Mouse (Mus musculus): ENCODE measurements around the gene Sod1. TPM values are rescaled to one million over a fixed set of nuclear protein-coding genes. Genes with fewer than 3 reads are reported as not detected.
"Not testable (repeated sequence)": the region's sequence is repeated elsewhere in the genome, so short reads cannot be mapped to it uniquely, and the experiment has no call there.

Gene Sod1
- polyA plus RNA-seq, 1 experiment, result 758 TPM

DNA sequence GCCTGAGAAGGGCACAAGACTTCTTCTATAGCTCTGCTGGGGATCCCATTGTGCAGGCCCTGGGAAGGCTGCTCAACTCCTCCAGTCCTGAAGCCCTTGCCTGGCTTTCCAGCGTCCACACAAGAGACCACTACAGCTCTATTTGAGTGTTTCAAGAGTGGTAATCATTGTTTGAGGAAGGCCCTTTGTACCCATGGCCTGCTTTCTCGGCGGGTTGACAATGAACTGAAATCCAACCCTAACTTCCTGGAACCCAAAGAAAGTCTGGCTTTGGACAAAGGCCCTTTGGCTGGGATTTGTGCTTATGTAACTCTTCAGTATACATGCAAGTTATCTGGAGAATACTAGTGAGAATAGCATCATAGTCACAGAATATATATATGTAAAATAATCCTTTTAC lies 3.2 kb upstream of the Sod1 start:
- TF ChIP-seq POLR2A (IDR thresholded peaks at IDR 0.05; ENCODE audit: extremely low read depth, insufficient read depth, low read length) (no peak), CTCF (IDR thresholded peaks at IDR 0.05; ENCODE audit: extremely low read depth, insufficient read depth, low read length) (no peak)
- no peak overlapping the region for H3K27ac ChIP-seq (ENCODE audit: insufficient read depth, low read length)

DNA sequence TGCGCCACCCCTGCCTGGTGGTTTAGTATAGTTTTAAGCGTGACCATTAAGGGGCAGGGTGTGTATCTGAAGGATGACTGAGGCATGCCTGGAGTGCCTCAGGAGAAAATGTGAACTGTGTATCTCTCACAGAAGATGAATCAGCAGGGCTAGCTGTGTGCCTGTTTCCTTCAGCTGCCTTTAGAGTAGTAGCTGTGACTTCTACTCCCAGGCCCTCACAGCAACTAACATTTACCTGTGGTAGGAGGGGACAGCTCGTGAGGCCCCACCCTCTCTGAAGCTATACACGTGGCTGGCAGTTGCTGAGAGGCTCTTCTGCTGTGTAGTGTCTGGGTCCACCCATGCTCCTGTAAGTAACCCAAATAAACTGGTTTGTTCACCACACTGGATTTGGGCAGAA lies 2.6 kb upstream of the Sod1 start:
- Histone ChIP-seq H3K27ac (ENCODE audit: insufficient read depth, low read length) (no peak overlapping the region), H3K4me3 (ENCODE audit: insufficient read depth, low read length) (no peak overlapping the region), H3K4me1 (ENCODE audit: control insufficient read depth, insufficient read depth, low read length) (peaks cover 2% of the 10 kb centered on the region; the same call in 1 of the 2 replicates)
- TF ChIP-seq POLR2A (IDR thresholded peaks at IDR 0.05; ENCODE audit: extremely low read depth, insufficient read depth, low read length) (no peak), CTCF (IDR thresholded peaks at IDR 0.05; ENCODE audit: extremely low read depth, insufficient read depth, low read length) (no peak)

More for the DNA sequence above, 3.2 kb upstream of the Sod1 start:
- Histone ChIP-seq H3K4me1 (ENCODE audit: control insufficient read depth, insufficient read depth, low read length) (peaks cover 1% of the 10 kb centered on the region; the same call in 1 of the 2 replicates), H3K4me3 (ENCODE audit: insufficient read depth, low read length) (no peak overlapping the region)

DNA sequence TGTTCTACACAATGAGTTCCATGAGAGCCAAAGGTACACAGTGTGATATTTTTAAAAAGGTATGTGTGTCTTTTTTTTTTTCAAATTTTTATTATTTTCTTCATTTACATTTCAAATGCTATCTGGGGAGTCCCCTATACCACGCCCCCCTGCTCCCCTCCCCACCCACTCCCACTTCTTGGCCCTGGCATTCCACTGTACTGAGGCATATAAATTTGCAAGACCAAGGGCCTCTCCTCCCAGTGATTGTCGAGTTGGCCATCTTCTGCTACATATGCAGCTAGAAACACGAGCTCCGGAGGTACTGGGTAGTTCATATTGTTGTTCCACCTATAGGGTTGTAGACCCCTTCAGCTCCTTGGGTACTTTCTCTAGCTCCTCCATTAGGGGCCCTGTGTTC lies 1.1 kb upstream of the Sod1 start:
- H3K4me1 ChIP-seq (ENCODE audit: control insufficient read depth, insufficient read depth, low read length); H3K27ac ChIP-seq (ENCODE audit: insufficient read depth, low read length); H3K4me3 ChIP-seq (ENCODE audit: insufficient read depth, low read length): not testable (repeated sequence)

DNA sequence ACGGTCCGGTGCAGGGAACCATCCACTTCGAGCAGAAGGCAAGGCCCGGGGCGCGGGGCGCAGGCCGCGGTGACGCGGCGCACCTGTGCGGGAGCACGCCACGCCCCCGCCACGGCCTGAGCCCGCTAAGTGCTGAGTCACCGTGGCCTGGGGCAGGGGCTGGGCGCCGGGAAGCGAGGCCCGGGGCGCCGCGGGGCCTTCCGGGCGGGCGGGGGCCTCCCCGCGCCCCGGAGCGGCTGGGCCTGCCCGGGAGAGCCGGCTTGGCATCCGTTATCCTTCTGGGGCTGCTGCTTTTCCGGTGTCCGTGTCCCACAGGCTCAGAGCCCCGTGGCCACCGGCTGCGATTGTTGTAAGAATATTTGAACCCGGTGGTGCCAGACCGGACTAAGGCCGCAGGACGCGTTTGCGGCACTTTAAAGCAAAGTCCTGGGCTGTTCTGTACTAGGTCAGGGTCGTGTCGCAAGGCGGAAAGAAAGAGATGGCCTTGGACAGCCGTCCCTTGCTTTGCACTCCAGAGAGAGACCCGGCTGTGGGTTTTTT lies 408 bp downstream of the Sod1 start:
- Histone ChIP-seq H3K4me1 (ENCODE audit: control insufficient read depth, insufficient read depth, low read length) (peaks cover 2% of the 10 kb centered on the region; the same call in 1 of the 2 replicates), H3K27ac (ENCODE audit: insufficient read depth, low read length) (peak overlapping the region; percentile 67), H3K4me3 (ENCODE audit: insufficient read depth, low read length) (peak overlapping the region; percentile 99)
- TF ChIP-seq POLR2A (IDR thresholded peaks at IDR 0.05; ENCODE audit: extremely low read depth, insufficient read depth, low read length), result no peak
- no peak for TF ChIP-seq CTCF (IDR thresholded peaks at IDR 0.05; ENCODE audit: extremely low read depth, insufficient read depth, low read length)

DNA sequence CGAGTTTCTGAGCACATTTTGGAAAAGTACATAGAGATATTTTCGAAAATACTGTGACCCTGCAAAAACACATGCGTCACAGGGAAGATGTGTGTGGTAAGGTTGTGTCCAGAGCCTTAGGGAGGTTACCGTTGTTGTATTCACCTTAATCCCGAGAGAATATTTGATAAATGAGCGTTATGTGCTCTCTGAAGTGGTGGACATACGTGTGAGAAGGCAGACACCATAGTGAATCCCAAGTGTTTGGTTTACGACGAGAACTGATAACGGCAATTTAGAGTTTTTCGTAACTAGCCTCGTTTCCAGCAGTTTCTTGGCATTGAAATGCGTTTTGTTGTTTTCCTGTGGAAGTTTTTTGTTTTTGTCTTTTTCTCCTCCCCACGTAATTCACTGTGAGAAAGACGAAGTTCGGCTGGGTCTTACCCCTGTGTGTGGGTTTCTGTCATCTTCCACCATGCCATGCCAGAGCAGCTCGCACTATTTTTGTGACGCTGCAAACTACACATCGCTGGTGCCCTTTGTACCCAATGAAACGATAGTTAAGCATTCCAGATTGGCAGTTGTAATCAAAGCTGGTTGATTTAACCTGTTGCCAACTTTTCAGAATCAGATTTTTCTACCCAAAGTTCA lies 1.0 kb downstream of the Sod1 start:
- TF ChIP-seq POLR2A (IDR thresholded peaks at IDR 0.05; ENCODE audit: extremely low read depth, insufficient read depth, low read length), result 0 out of 2 replicates have a peak, but pooled peaks have one; percentile 6
- no peak for TF ChIP-seq CTCF (IDR thresholded peaks at IDR 0.05; ENCODE audit: extremely low read depth, insufficient read depth, low read length)
- Histone ChIP-seq H3K4me1 (ENCODE audit: control insufficient read depth, insufficient read depth, low read length) (peaks cover 2% of the 10 kb centered on the region; the same call in 1 of the 2 replicates), H3K27ac (ENCODE audit: insufficient read depth, low read length) (peak overlapping the region; percentile 67)

DNA sequence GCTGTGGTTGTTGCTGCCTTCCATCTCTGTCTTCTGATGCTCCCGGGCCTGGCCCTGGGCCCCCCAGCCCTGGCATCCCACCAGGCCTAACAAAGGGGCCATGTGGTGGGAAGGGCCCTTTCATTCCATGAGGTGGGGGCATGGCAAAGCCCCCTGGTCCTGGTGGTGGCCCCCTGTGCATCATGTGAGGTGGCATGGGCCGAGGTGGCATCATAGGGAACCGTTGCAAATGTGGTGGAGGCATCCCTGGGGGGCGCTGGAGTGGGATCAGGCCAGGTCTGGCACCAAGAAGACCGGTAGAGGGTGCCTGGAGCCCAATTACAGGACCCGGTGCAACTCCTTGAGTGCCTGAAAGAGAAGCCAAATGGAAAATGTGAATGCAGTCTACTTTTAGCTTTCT lies 9.3 kb downstream of the Sod1 start:
- no peak for TF ChIP-seq POLR2A (IDR thresholded peaks at IDR 0.05; ENCODE audit: extremely low read depth, insufficient read depth, low read length)
- TF ChIP-seq CTCF (IDR thresholded peaks at IDR 0.05; ENCODE audit: extremely low read depth, insufficient read depth, low read length), result no peak
- Histone ChIP-seq H3K4me3 (ENCODE audit: insufficient read depth, low read length) (no peak overlapping the region), H3K27ac (ENCODE audit: insufficient read depth, low read length) (no peak overlapping the region), H3K4me1 (ENCODE audit: control insufficient read depth, insufficient read depth, low read length) (no peaks in the 10 kb centered on the region; the same call in none of the 2 replicates)

More for the DNA sequence above, 1.0 kb downstream of the Sod1 start:
- H3K4me3 ChIP-seq (ENCODE audit: insufficient read depth, low read length), result peak overlapping the region; percentile 99

DNA sequence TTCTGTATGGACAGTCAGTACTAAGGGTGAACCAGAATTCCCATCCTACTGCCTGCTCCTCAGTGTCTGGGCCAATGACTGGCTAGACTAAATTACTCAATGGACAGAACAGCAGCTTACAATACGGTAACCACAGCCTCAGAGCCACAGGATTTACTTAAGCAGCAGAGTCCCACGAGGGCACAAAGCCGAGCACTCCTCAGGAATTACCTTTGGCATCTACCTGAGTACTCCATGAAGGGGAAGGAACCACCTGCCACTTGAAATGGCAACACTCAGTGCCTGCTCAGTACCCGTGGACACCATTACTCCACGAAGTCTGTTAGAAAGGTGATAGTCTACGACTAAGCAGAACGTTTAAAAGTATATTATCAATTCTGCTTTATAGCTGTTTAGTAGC lies 10.7 kb downstream of the Sod1 start:
- no peak for TF ChIP-seq CTCF (IDR thresholded peaks at IDR 0.05; ENCODE audit: extremely low read depth, insufficient read depth, low read length)
- no peak for TF ChIP-seq POLR2A (IDR thresholded peaks at IDR 0.05; ENCODE audit: extremely low read depth, insufficient read depth, low read length)
- Histone ChIP-seq H3K27ac (ENCODE audit: insufficient read depth, low read length) (no peak overlapping the region), H3K4me3 (ENCODE audit: insufficient read depth, low read length) (no peak overlapping the region), H3K4me1 (ENCODE audit: control insufficient read depth, insufficient read depth, low read length) (no peaks in the 10 kb centered on the region; the same call in none of the 2 replicates)

DNA sequence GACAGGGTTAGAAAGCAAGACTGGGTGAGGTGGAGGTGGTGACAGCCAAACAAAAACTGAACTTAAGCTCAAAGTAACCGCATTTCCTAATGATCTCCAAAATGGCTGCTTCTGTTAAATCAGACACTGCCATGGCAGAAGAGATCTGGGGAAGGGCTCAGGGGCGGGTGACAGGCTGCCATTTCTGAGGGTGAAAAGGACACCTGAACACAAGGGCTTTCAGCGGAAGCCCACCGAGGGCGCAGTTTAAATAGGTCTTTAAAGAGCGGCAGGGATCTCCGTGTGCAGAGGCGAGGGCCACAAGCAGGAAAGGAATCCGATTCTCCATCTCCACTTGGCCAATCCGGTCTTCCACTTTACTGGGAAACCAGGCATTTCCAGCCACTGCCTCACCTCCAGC lies 13.1 kb downstream of the Sod1 start:
- H3K4me3 ChIP-seq (ENCODE audit: insufficient read depth, low read length), result no peak overlapping the region
- no peak for TF ChIP-seq CTCF (IDR thresholded peaks at IDR 0.05; ENCODE audit: extremely low read depth, insufficient read depth, low read length)
- TF ChIP-seq POLR2A (IDR thresholded peaks at IDR 0.05; ENCODE audit: extremely low read depth, insufficient read depth, low read length), result no peak
- no peaks in the 10 kb centered on the region; the same call in none of the 2 replicates for H3K4me1 ChIP-seq (ENCODE audit: control insufficient read depth, insufficient read depth, low read length)
- no peak overlapping the region for H3K27ac ChIP-seq (ENCODE audit: insufficient read depth, low read length)

DNA sequence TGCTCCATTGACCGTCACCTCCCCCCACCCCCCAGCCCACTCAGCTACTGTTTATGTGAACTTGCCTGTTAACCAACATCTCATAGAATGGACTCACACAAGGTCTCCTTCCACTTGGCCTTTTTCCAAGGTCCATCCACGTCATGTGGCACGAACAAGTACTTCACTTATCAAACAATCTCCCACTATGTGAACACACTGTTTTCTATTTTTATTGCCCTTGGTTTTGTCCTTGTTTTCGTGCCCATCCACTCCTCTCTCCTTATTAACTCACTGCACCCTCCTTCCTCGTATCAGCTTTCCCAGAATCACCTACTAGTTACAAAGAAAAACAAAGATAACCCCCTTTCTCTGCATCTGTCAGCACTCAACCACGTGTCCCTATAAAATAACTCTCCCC lies 14.1 kb downstream of the Sod1 start:
- H3K4me1 ChIP-seq (ENCODE audit: control insufficient read depth, insufficient read depth, low read length), result no peaks in the 10 kb centered on the region; the same call in none of the 2 replicates
- H3K27ac ChIP-seq (ENCODE audit: insufficient read depth, low read length), result no peak overlapping the region
- no peak overlapping the region for H3K4me3 ChIP-seq (ENCODE audit: insufficient read depth, low read length)
- TF ChIP-seq POLR2A (IDR thresholded peaks at IDR 0.05; ENCODE audit: extremely low read depth, insufficient read depth, low read length) (no peak), CTCF (IDR thresholded peaks at IDR 0.05; ENCODE audit: extremely low read depth, insufficient read depth, low read length) (no peak)

DNA sequence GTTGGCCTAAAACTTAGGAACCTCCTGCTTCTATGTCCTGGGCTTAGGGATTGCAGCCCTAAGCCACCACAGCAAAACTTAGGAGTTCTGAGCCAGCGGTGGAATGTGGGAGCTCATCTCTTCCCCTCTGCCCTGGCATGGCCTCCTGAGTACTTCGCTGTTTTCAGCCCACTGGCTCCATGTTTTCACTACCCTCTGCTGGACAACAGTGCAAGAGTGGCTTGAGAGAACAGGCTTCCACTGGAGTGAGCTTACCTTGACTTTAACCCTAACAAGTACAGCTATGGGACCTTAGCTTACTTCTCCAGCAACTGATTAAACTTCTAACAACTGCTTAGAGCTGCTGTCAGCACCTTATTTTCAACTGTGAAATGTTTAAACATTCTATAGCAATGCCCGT lies 14.6 kb downstream of the Sod1 start:
- Histone ChIP-seq H3K4me3 (ENCODE audit: insufficient read depth, low read length) (no peak overlapping the region), H3K27ac (ENCODE audit: insufficient read depth, low read length) (no peak overlapping the region), H3K4me1 (ENCODE audit: control insufficient read depth, insufficient read depth, low read length) (no peaks in the 10 kb centered on the region; the same call in none of the 2 replicates)
- TF ChIP-seq CTCF (IDR thresholded peaks at IDR 0.05; ENCODE audit: extremely low read depth, insufficient read depth, low read length), result no peak
- no peak for TF ChIP-seq POLR2A (IDR thresholded peaks at IDR 0.05; ENCODE audit: extremely low read depth, insufficient read depth, low read length)
